Mouse (Mus musculus) MEL (cell line): ENCODE data around the gene Alx1. TPM values are rescaled to one million over a fixed set of nuclear protein-coding genes. Genes with fewer than 3 reads are reported as not detected.

Experiments used
- DNase-seq: peaks from one replicate; pipeline ENCODE4 v3.0.0; 2011; ENCODE audit warnings: low read depth, low spot score
- H3K27ac ChIP-seq: 2 replicates; pipeline ENCODE4 v1.5.1; 2012; ENCODE audit warnings: low read depth, mild to moderate bottlenecking, control low read depth, low read length, moderate library complexity; ENCODE audit not compliant: control insufficient read depth
- H3K27me3 ChIP-seq, 2 experiments: fragments of 150-350 bp in 1 of 2; sonication (generic) in 1 of 2; 2 replicates each; pipeline ENCODE4 v1.6.1; 2012; ENCODE audit warnings: low read length in 2 of 2, mild to moderate bottlenecking in 2 of 2, improper control_type of control experiment in 1 of 2, moderate library complexity in 1 of 2; ENCODE audit not compliant: insufficient read depth in 2 of 2, control insufficient read depth in 1 of 2
- H3K36me3 ChIP-seq, 2 experiments: 2 replicates each; pipeline ENCODE4 v1.6.1; 2012 to 2014; ENCODE audit warnings: low read length in 2 of 2, improper control_type of control experiment in 1 of 2, inconsistent platforms in 1 of 2, mild to moderate bottlenecking in 1 of 2; ENCODE audit not compliant: insufficient read depth in 2 of 2, control insufficient read depth in 1 of 2
- H3K4me1 ChIP-seq, 2 experiments: fragments of 150-350 bp in 1 of 2; sonication (generic) in 1 of 2; 2 replicates each; pipeline ENCODE4 v1.6.1; 2012; ENCODE audit warnings: low read length in 2 of 2, improper control_type of control experiment in 1 of 2, mild to moderate bottlenecking in 1 of 2; ENCODE audit not compliant: insufficient read depth in 2 of 2, control insufficient read depth in 1 of 2
- H3K4me3 ChIP-seq, 2 experiments: fragments of 150-350 bp in 1 of 2; sonication (generic) in 1 of 2; 2 replicates each; pipeline ENCODE4 v1.5.1; 2012; ENCODE audit warnings: low read depth in 2 of 2, low read length in 2 of 2, mild to moderate bottlenecking in 2 of 2, moderate library complexity in 2 of 2, control low read depth in 1 of 2, improper control_type of control experiment in 1 of 2; ENCODE audit not compliant: control insufficient read depth in 1 of 2, insufficient read depth in 1 of 2
- H3K79me2 ChIP-seq: 2 replicates; pipeline ENCODE4 v1.6.1; 2012; ENCODE audit warnings: mild to moderate bottlenecking, low read length, moderate library complexity; ENCODE audit not compliant: control insufficient read depth, poor library complexity, insufficient read depth
- H3K9ac ChIP-seq: 2 replicates; pipeline ENCODE4 v1.6.1; 2012; ENCODE audit warnings: low read depth, mild to moderate bottlenecking, control low read depth, low read length, moderate library complexity; ENCODE audit not compliant: control insufficient read depth, poor library complexity, severe bottlenecking
- H3K9me3 ChIP-seq: fragments of 150-350 bp; sonication (generic); replicated peaks from 2 replicates; pipeline ENCODE4 v1.6.1; 2012; ENCODE audit warnings: mild to moderate bottlenecking, low read length, improper control_type of control experiment, moderate library complexity; ENCODE audit not compliant: insufficient read depth
- CHD1 ChIP-seq: IDR thresholded peaks from 2 replicates; pipeline ENCODE4 v1.6.1; 2012; ENCODE audit warnings: low read depth, mild to moderate bottlenecking, inconsistent platforms, low read length, improper control_type of control experiment
- E2F4 ChIP-seq: IDR thresholded peaks from 2 replicates; pipeline ENCODE4 v1.6.1; 2011; ENCODE audit warnings: low read depth, low read length, improper control_type of control experiment, borderline replicate concordance
- ETS1 ChIP-seq: IDR thresholded peaks from 2 replicates; pipeline ENCODE4 v1.6.1; 2012; ENCODE audit warnings: low read depth, mild to moderate bottlenecking, inconsistent platforms, low read length, improper control_type of control experiment, moderate library complexity
- GATA1 ChIP-seq: IDR thresholded peaks from 2 replicates; pipeline ENCODE4 v1.6.1; 2011; ENCODE audit warnings: low read depth, low read length, improper control_type of control experiment
- JUND ChIP-seq: IDR thresholded peaks from 2 replicates; pipeline ENCODE4 v1.6.1; 2011; ENCODE audit warnings: low read depth, mild to moderate bottlenecking, improper control_type of control experiment, low read length
- KAT2A ChIP-seq: conservative IDR thresholded peaks from 2 replicates; pipeline ENCODE4 v1.6.1; 2012; ENCODE audit warnings: low read depth, low read length, improper control_type of control experiment, inconsistent platforms
- MAX ChIP-seq: IDR thresholded peaks from 2 replicates; pipeline ENCODE4 v1.6.1; 2011; ENCODE audit warnings: low read length, improper control_type of control experiment
- MAZ ChIP-seq: IDR thresholded peaks from 2 replicates; pipeline ENCODE4 v1.6.1; 2012; ENCODE audit warnings: low read depth, mild to moderate bottlenecking, inconsistent platforms, low read length, improper control_type of control experiment
- MEF2A ChIP-seq: IDR thresholded peaks from 2 replicates; pipeline ENCODE4 v1.6.1; 2014; ENCODE audit warnings: low read depth, mild to moderate bottlenecking, inconsistent platforms, low read length, improper control_type of control experiment; ENCODE audit not compliant: poor library complexity, insufficient replicate concordance, severe bottlenecking; ENCODE audit errors: extremely low read depth
- MXI1 ChIP-seq: IDR thresholded peaks from 2 replicates; pipeline ENCODE4 v1.6.1; 2011; ENCODE audit warnings: mild to moderate bottlenecking, low read depth, low read length, improper control_type of control experiment
- MYB ChIP-seq: IDR thresholded peaks from 2 replicates; pipeline ENCODE4 v1.6.1; 2011; ENCODE audit warnings: mild to moderate bottlenecking, low read depth, low read length, improper control_type of control experiment
- MYC ChIP-seq: IDR thresholded peaks from 2 replicates; pipeline ENCODE4 v1.6.1; 2011; ENCODE audit warnings: low read depth, mild to moderate bottlenecking, low read length, improper control_type of control experiment, moderate library complexity
- POLR2A ChIP-seq, 2 experiments: IDR thresholded peaks; 2 replicates each; pipeline ENCODE4 v1.6.1; 2011 to 2012; ENCODE audit warnings: low read length in 2 of 2, mild to moderate bottlenecking in 2 of 2, control low read depth in 1 of 2, improper control_type of control experiment in 1 of 2, low read depth in 1 of 2, moderate library complexity in 1 of 2; ENCODE audit not compliant: control insufficient read depth in 1 of 2, insufficient read depth in 1 of 2, poor library complexity in 1 of 2
- POLR2AphosphoS2 ChIP-seq: IDR thresholded peaks from 2 replicates; pipeline ENCODE4 v1.6.1; 2011; ENCODE audit warnings: low read length, improper control_type of control experiment
- RAD21 ChIP-seq: IDR thresholded peaks from 2 replicates; pipeline ENCODE4 v1.6.1; 2011; ENCODE audit warnings: mild to moderate bottlenecking, low read depth, low read length, improper control_type of control experiment
- RCOR1 ChIP-seq: IDR thresholded peaks from 2 replicates; pipeline ENCODE4 v1.6.1; 2012; ENCODE audit warnings: low read depth, mild to moderate bottlenecking, inconsistent platforms, low read length, improper control_type of control experiment
- TBP ChIP-seq: IDR thresholded peaks from 2 replicates; pipeline ENCODE4 v1.8.0; 2011; ENCODE audit warnings: low read depth, low read length, improper control_type of control experiment
- TCF12 ChIP-seq: IDR thresholded peaks from 2 replicates; pipeline ENCODE4 v1.6.1; 2014; ENCODE audit warnings: low read depth, mild to moderate bottlenecking, inconsistent platforms, low read length, improper control_type of control experiment, moderate library complexity
- USF1 ChIP-seq: IDR thresholded peaks from 2 replicates; pipeline ENCODE4 v1.6.1; 2014; ENCODE audit warnings: low read depth, mild to moderate bottlenecking, inconsistent platforms, low read length, improper control_type of control experiment, moderate library complexity
- USF2 ChIP-seq, 2 experiments: IDR thresholded peaks; 2 replicates each; pipeline ENCODE4 v1.6.1; 2011 to 2012; ENCODE audit warnings: improper control_type of control experiment in 2 of 2, low read length in 2 of 2, borderline replicate concordance in 1 of 2, inconsistent platforms in 1 of 2, low read depth in 1 of 2, mild to moderate bottlenecking in 1 of 2; ENCODE audit not compliant: insufficient read depth in 1 of 2
- ZC3H11A ChIP-seq: IDR thresholded peaks from 2 replicates; pipeline ENCODE4 v1.6.1; 2012; ENCODE audit warnings: low read depth, mild to moderate bottlenecking, inconsistent platforms, low read length, improper control_type of control experiment
- ZMIZ1 ChIP-seq: IDR thresholded peaks from 2 replicates; pipeline ENCODE4 v1.6.1; 2012; ENCODE audit warnings: low read depth, mild to moderate bottlenecking, inconsistent platforms, low read length, improper control_type of control experiment, moderate library complexity
- polyA plus RNA-seq, 2 experiments: library from polyadenylated mRNA; stranded (reverse) in 1 of 2; unstranded in 1 of 2; fragments of >175 nt in 1 of 2; fragments of >200 nt in 1 of 2; gene quantifications; 2 replicates each; pipeline versions ENCODE4 v1.2.1 to v1.2.4; 2012; ENCODE audit warnings: low replicate concordance in 2 of 2, low read depth in 1 of 2; ENCODE audit not compliant: insufficient read length in 2 of 2, insufficient read depth in 1 of 2, missing spikeins in 1 of 2
- total RNA-seq: library from RNA; depleted of rRNA; stranded (reverse); fragments of 300-350 nt; gene quantifications from 2 replicates; pipeline ENCODE4 v1.2.3, GENCODE M21; 2012

The Alx1 gene
- total and polyA plus RNA-seq, 3 experiments = not detected

GRCm38 (mm10) chr10:103027226-103027930 lies 2.6 kb downstream of the Alx1 start:
- H3K4me1 ChIP-seq = no peaks in the 10 kb centered on the region
- no peaks in the 10 kb centered on the region for H3K79me2 ChIP-seq
- no peaks in the 10 kb centered on the region for H3K9me3 ChIP-seq
- TF ChIP-seq RAD21 = no peak
- no peak for TF ChIP-seq MYB
- no peak for TF ChIP-seq TCF12
- TF ChIP-seq MAZ = no peak
- TF ChIP-seq RCOR1 = no peak
- no peak for TF ChIP-seq MAX
- TF ChIP-seq CHD1 = no peak
- no peak for TF ChIP-seq GATA1
- no peak for TF ChIP-seq E2F4
- no peak for TF ChIP-seq MXI1
- TF ChIP-seq USF1 = no peak
- no peak overlapping the region for H3K27ac ChIP-seq
- DNase-seq = no peak
- no peak overlapping the region for H3K9ac ChIP-seq
- no peaks in the 10 kb centered on the region for H3K27me3 ChIP-seq
- H3K36me3 ChIP-seq = no peaks in the 10 kb centered on the region
- no peak overlapping the region for H3K4me3 ChIP-seq

- H3K36me3 ChIP-seq = no peaks in the 10 kb centered on the region
- TF ChIP-seq POLR2A (IDR thresholded peaks at IDR 0.05; ENCODE audit: control insufficient read depth in 1 of 2, insufficient read depth in 1 of 2, low read depth in 1 of 2, low read length in 2 of 2, poor library complexity in 1 of 2) (no peak), MYC (no peak)
- TF ChIP-seq, all 39 proteins: peak for 0
- no peaks in the 10 kb centered on the region for H3K9me3 ChIP-seq
- no peaks in the 10 kb centered on the region for H3K27me3 ChIP-seq
- H3K9ac ChIP-seq = no peak overlapping the region
- no peaks in the 10 kb centered on the region for H3K79me2 ChIP-seq
- DNase-seq = no peak
- no peak overlapping the region for H3K27ac ChIP-seq
- H3K4me3 ChIP-seq = no peak overlapping the region
- no peaks in the 10 kb centered on the region for H3K4me1 ChIP-seq
These were observed 3.3 kb downstream of the Alx1 start for GRCm38 (mm10) chr10:103026636-103027225.

GRCm38 (mm10) chr10:103002556-103002955 lies 27.5 kb downstream of the Alx1 start:
- Histone ChIP-seq H3K79me2 (no peaks in the 10 kb centered on the region), H3K9me3 (no peaks in the 10 kb centered on the region), H3K27me3 (no peaks in the 10 kb centered on the region), H3K9ac (no peak overlapping the region), H3K4me1 (no peaks in the 10 kb centered on the region), H3K27ac (no peak overlapping the region), H3K4me3 (no peak overlapping the region), H3K36me3 (no peaks in the 10 kb centered on the region)
- no peak for DNase-seq
- TF ChIP-seq ZC3H11A = no peak
- TF ChIP-seq GATA1 = no peak
- TF ChIP-seq MAZ = no peak
- no peak for TF ChIP-seq ETS1
- no peak for TF ChIP-seq USF2 (IDR thresholded peaks at IDR 0.05; ENCODE audit: borderline replicate concordance in 1 of 2, insufficient read depth in 1 of 2, low read depth in 1 of 2, low read length in 2 of 2)
- no peak for TF ChIP-seq RAD21
- TF ChIP-seq MXI1 = no peak
- TF ChIP-seq RCOR1 = no peak
- no peak for TF ChIP-seq MYB
- TF ChIP-seq MAX = no peak
- no peak for TF ChIP-seq MYC
- no peak for TF ChIP-seq KAT2A
- no peak for TF ChIP-seq POLR2AphosphoS2
- TF ChIP-seq TBP = no peak
- TF ChIP-seq ZMIZ1 = no peak
- no peak for TF ChIP-seq JUND
- no peak for TF ChIP-seq CHD1
- TF ChIP-seq MEF2A = no peak
- TF ChIP-seq TCF12 = no peak
